Mouse (Mus musculus) bone marrow, adult 2 months (tissue): ENCODE data around the gene Pip5k1a.

Experiments
- CTCF ChIP-seq: fragments of 200-500 bp; IDR thresholded peaks from 2 replicates; pipeline ENCODE4 v1.5.1; 2011; ENCODE audit warnings: low read length, control low read depth; ENCODE audit not compliant: control insufficient read depth, insufficient read depth
- POLR2A ChIP-seq: fragments of 200-500 bp; IDR thresholded peaks from 2 replicates; pipeline ENCODE4 v1.6.1; 2011; ENCODE audit warnings: low read depth, mild to moderate bottlenecking, control low read depth, low read length, borderline replicate concordance; ENCODE audit not compliant: control insufficient read depth

DNA sequence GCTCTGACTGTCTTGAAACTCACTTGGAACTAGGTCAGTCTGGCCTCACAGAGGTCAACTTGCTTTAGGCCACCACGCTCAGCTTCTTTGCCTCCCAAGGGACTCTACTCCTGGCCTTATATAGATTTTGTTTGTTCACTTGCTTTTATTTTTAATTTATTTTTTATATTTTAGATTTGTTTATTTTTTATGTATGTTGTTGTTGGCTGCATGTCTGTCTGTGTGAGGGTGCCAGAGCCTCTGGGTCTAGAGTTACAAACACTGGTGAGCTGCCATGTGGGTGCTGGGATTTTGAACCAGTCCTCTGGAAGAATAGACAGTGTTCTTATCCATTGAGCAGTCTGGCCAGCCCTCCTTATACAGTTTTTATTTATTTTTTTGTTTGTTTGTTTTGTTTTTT, 6.0 kb upstream of the Pip5k1a start:
- TF ChIP-seq CTCF = no peak
- TF ChIP-seq POLR2A = no peak
